Comparison of ENCODE assay signal across 16 mouse cellular contexts in genomic region chr12:81155675-81156074, GRCm38 (mm10).
DNase-seq lines count a peak whose midpoint lies in the region; ATAC-seq and TF ChIP-seq lines count a peak whose summit lies in the region.
"Had no signal": no experiment of that assay in that cellular context is flagged by ENCODE, and none has a peak within 500 bp of the region (broad histone marks: within the 10 kb centered on the region; RNA-seq: fewer than 3 reads in every experiment).

No protein-coding gene starts in this region.

- no peaks in the 10 kb centered on the region for H3K79me2 ChIP-seq in C2C12 (ENCODE audit: control insufficient read depth, insufficient read depth)

- H3K4me2 ChIP-seq in liver, embryonic 15.5 days = no peak overlapping the region
- H3K4me2 ChIP-seq in heart, embryonic 16.5 days (ENCODE audit: low read depth, low read length) = no peak overlapping the region
- H3K4me2 ChIP-seq: hindbrain, embryonic 12.5 days had no signal

- intact Hi-C loops in left cerebral cortex, adult 2 months (cut with DNase I) = no loop called here

- H3K27me3 ChIP-seq in liver, embryonic 15.5 days = no peaks in the 10 kb centered on the region
- no peaks in the 10 kb centered on the region for H3K27me3 ChIP-seq in C2C12 (ENCODE audit: control insufficient read depth, insufficient read depth, insufficient read length)
- H3K27me3 ChIP-seq in heart, embryonic 16.5 days (ENCODE audit: control insufficient read depth, insufficient read depth, low read length) = no peaks in the 10 kb centered on the region
- H3K27me3 ChIP-seq: hindbrain, embryonic 12.5 days had no signal

- TF ChIP-seq CTCF in C2C12 (IDR thresholded peaks at IDR 0.05; ENCODE audit: control insufficient read depth, insufficient read depth, insufficient read length) = no peak
- TF ChIP-seq CTCF in left cerebral cortex, adult 2 months (IDR thresholded peaks at IDR 0.05) = no peak

- 0 out of 2 replicates have a peak, but pooled peaks cover 3% of the 10 kb centered on the region for H3K4me1 ChIP-seq in liver, embryonic 15.5 days (replicated peaks)
- no peaks in the 10 kb centered on the region for H3K4me1 ChIP-seq in heart, embryonic 16.5 days (ENCODE audit: control insufficient read depth, insufficient read depth, low read length)
- H3K4me1 ChIP-seq: hindbrain, embryonic 12.5 days had no signal

- H3K9me3 ChIP-seq in liver, embryonic 15.5 days (replicated peaks) = no peaks in the 10 kb centered on the region
- H3K9me3 ChIP-seq in heart, embryonic 16.5 days (replicated peaks; ENCODE audit: control insufficient read depth, low read length) = no peaks in the 10 kb centered on the region
- H3K9me3 ChIP-seq: hindbrain, embryonic 12.5 days; limb, embryonic 10.5 days had no signal

- no peak overlapping the region for H3K9ac ChIP-seq in liver, embryonic 15.5 days
- no peak overlapping the region for H3K9ac ChIP-seq in heart, embryonic 16.5 days (ENCODE audit: low read length)
- H3K9ac ChIP-seq: hindbrain, embryonic 12.5 days had no signal

- no peak overlapping the region for H3K4me3 ChIP-seq in liver, embryonic 15.5 days (replicated peaks)
- H3K4me3 ChIP-seq in C2C12 (ENCODE audit: insufficient read depth, poor library complexity, severe bottlenecking) = no peak overlapping the region
- no peak overlapping the region for H3K4me3 ChIP-seq in heart, embryonic 16.5 days (ENCODE audit: low read length)
- no peak overlapping the region for H3K4me3 ChIP-seq in left cerebral cortex, adult 2 months
- H3K4me3 ChIP-seq: erythroblast, embryonic 14.5 days; hindbrain, embryonic 12.5 days; limb, embryonic 10.5 days had no signal

- 54% methylated on average over 6 of the region's 6 CpGs for WGBS in liver, embryonic 15.5 days (ENCODE audit: insufficient replicate concordance)
- WGBS in heart, embryonic 16.5 days = 62% methylated on average over 6 of the region's 6 CpGs

- DNase-seq in liver = no peak
- DNase-seq in adipocyte (ENCODE audit: low spot score) = peak; percentile 66
- no peak for DNase-seq in left cerebral cortex, adult 2 months (ENCODE audit: extremely low spot score in 1 of 2, low spot score in 2 of 2)
- no peak for DNase-seq in cerebellum, adult 18-20 months
- DNase-seq in embryo, embryonic 9.5 days (ENCODE audit: extremely low spot score) = no peak
- DNase-seq: layer of hippocampus, adult 9-11 months; lung, postnatal 14 days had no signal

- H3K27ac ChIP-seq in liver, embryonic 15.5 days (replicated peaks) = no peak overlapping the region
- no peak overlapping the region for H3K27ac ChIP-seq in heart, embryonic 16.5 days (ENCODE audit: low read length)
- no peak overlapping the region for H3K27ac ChIP-seq in left cerebral cortex, adult 2 months
- H3K27ac ChIP-seq: hindbrain, embryonic 12.5 days; limb, embryonic 10.5 days; stomach, postnatal 0 days had no signal

- no peak overlapping the region for H3ac ChIP-seq in C2C12 (ENCODE audit: control insufficient read depth, insufficient read length, low read depth)

- no peaks in the 10 kb centered on the region for H3K36me3 ChIP-seq in liver, embryonic 15.5 days (replicated peaks)
- no peaks in the 10 kb centered on the region for H3K36me3 ChIP-seq in C2C12 (ENCODE audit: control insufficient read depth, insufficient read depth)
- no peaks in the 10 kb centered on the region for H3K36me3 ChIP-seq in heart, embryonic 16.5 days (ENCODE audit: control insufficient read depth, insufficient read depth)

- ATAC-seq in liver, embryonic 15.5 days (ENCODE audit: insufficient read depth) = 0 out of 2 replicates have a peak, but pooled peaks have one; percentile 37
- ATAC-seq in heart, embryonic 16.5 days (replicated peaks; ENCODE audit: extremely low read depth, insufficient read depth, low FRiP score) = peak; percentile 65; the same call in 1 of the 2 replicates
- ATAC-seq: activated CD4-positive, CD25-positive, alpha-beta regulatory T cell, adult 4 months; intestine, postnatal 0 days had no signal

- H3K79me3 ChIP-seq in C2C12 (ENCODE audit: low read depth) = no peaks in the 10 kb centered on the region

TF ChIP-seq in C2C12, 6 proteins besides CTCF, POLR2A, EP300 and RAD21:
- TF ChIP-seq CEBPB (IDR thresholded peaks at IDR 0.05; ENCODE audit: low read depth) (peak; percentile 97), FOSL1 (IDR thresholded peaks at IDR 0.05; ENCODE audit: insufficient read depth, low read length, poor library complexity, severe bottlenecking) (no peak), USF1 (IDR thresholded peaks at IDR 0.05; ENCODE audit: low read depth) (no peak)
